Mouse (Mus musculus) gastrocnemius, postnatal 14 days (tissue): Measurements from ENCODE around the gene Egfl6. TPM values are rescaled to one million over a fixed set of nuclear protein-coding genes. Genes with fewer than 3 reads are reported as not detected.
"Not testable (repeated sequence)": the region's sequence is repeated elsewhere in the genome, so short reads cannot be mapped to it uniquely, and the experiment has no call there.

Experiments
- DNase-seq: peaks from one replicate; pipeline ENCODE4 v3.0.0; 2021; ENCODE audit warnings: mixed read lengths
- intact Hi-C: fragments of 180-260 bp; cut with DNase I; formaldehyde crosslinking; loops from one replicate; pipeline ENCODE4 v1.15.1; 2025; ENCODE audit warnings: low total_unique reads
- total RNA-seq, 2 experiments: library from RNA; stranded (reverse); gene quantifications; 2 replicates each; pipeline ENCODE4 v1.2.3; 2021

Egfl6 gene
- total RNA-seq, 2 experiments from 2014 or later = 4.9 to 5.7 TPM

GRCm38 (mm10) chrX:166525637-166526315 is 59.7 kb downstream of the Egfl6 start:
- intact Hi-C loops = no loop called here
- no peak for DNase-seq

GRCm38 (mm10) chrX:166520782-166521181 is 64.7 kb downstream of the Egfl6 start:
- intact Hi-C loops = no loop called here
- DNase-seq = no peak

DNA sequence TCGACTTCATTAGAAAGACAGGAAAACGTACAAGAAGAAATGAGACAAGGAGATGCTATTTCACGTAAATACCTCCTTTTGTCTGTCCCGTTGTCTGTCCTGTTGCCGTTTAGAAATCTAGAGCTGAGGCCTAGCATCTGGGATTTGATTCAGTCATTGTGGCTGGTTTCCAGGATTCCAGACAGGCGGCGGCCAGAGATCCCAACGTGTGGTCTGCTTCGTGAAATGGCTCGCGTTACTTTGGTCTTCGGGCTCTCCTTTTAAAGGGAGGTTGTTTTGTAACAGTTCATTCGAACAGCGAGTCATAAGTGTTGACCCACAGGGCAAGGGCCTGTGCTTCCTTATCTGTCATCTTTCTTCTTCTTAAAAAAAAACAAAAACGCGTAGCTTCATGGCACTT is 67.2 kb downstream of the Egfl6 start, which contains the start of gene Tceanc:
Gene Tceanc (minus strand): TSS at position 223 of the 400 bp plus-strand sequence.
- intact Hi-C loops = no loop called here
- peak; percentile 16 for DNase-seq

DNA sequence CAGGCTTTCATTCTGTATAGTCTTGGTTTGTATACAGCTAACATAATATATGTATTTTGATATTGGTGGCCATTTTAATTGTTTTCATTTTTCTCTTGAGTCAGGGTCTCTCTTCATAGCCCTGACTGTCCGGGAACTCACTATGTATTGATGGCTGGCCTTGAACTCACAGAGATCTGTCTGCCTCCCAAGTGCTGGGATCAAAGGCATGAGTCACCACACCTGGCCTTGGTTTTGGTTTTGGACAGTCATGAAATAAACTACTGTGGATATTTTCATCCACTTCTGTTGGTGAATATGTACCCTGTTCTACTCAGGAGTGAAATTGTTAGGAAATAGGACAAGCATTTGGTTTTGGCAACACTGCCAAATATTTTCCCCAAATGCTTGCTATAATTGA is 68.9 kb downstream of the Egfl6 start:
- DNase-seq = no peak

DNA sequence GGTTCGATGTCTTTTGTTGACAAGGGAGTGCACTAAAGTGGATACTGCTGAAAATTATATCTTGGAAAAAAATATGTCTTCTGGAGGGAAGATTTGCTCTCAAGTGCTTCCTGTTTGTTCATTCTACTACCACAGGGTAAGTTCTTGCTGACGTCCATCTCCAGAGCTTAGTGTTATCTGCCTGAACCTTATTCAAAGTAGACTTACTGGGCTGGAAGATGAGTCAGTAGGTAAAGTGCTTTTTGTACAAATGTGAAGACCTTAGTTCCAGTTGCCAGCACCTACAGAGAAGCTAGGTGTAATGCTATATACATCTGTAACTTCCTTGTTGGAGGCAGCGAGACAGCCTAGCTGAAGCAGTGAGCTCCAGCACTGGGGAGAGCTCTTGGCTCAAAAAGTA is 69.6 kb downstream of the Egfl6 start:
- intact Hi-C loops = no loop called here
- no peak for DNase-seq

More for the DNA sequence above, 68.9 kb downstream of the Egfl6 start:
- intact Hi-C loops = no loop called here

GRCm38 (mm10) chrX:166514035-166514434 is 71.5 kb downstream of the Egfl6 start:
- intact Hi-C loops, DNase-seq: not testable (repeated sequence)

GRCm38 (mm10) chrX:166512071-166512470 is 73.4 kb downstream of the Egfl6 start:
- no peak for DNase-seq
- intact Hi-C loops = no loop called here

GRCm38 (mm10) chrX:166511107-166511506 is 74.4 kb downstream of the Egfl6 start:
- intact Hi-C loops = no loop called here
- no peak for DNase-seq

DNA sequence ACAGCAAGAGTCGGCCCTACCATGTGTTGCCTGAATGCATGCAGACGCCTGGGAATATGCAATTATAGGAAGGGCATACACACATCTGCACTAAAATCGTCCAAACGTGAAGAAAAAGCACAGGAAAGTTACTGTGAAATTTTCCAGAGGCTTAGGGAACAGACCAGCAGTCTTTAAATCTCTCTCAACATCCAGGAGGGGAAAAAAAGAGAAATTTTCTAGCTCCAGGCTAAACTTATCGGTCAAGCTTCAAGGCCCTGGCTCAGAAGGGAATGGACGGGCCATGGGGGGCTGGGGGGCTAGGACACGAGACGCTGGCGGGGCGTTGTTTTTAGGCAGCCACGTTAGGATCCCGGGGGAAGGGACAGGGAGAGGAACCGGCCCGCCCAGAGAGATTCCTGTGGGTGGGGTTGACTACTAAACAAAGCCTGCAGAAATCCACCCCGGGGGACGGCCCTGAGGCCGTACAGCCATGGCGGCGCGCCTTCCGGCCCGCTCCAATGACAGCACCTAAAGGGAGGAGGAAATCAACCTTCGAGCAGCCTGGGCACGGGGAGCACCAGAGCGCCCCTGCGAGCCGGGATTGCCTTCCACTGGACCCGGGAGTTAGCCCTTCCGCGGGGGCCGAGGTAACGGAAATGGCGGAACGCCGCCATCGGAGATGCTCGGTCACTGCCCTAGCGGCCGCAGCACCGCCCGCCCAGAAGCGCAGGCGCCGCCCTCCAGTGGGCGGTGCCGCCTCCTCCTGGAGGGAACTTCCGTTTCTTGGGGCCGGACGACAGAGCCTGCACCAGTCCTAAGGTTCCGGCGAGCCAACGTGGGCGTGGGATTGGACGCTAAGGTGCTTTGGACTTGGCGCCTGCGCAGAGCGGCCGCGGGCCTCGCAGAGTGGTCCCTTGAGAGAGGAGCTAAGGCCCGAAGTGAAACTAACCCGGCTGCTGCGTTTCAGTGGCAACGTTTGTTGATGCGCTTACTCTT is 75.5 kb downstream of the Egfl6 start:
- intact Hi-C loops = no loop called here

DNA sequence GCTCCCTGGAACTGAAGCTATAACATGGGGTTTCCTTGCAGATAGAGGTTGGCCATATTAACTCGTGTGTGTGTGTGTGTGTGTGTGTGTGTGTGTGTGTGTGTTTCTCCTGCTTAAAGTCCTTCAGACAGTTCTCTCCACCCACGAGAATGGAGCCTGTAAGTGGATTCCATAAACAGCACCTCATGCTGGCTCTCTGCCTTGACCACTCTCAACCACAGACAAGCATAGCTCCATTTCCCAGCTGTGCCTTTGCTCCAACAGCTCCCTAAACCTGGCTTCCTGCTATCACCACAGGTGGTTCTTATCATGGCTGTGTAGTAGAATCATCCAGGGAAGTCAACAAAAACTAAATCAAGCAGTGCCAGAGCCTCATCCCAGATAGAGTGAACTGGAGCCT is 81.1 kb downstream of the Egfl6 start:
- no peak for DNase-seq
- intact Hi-C loops = no loop called here

More for the DNA sequence above, 75.5 kb downstream of the Egfl6 start:
- peak; percentile 95 for DNase-seq

DNA sequence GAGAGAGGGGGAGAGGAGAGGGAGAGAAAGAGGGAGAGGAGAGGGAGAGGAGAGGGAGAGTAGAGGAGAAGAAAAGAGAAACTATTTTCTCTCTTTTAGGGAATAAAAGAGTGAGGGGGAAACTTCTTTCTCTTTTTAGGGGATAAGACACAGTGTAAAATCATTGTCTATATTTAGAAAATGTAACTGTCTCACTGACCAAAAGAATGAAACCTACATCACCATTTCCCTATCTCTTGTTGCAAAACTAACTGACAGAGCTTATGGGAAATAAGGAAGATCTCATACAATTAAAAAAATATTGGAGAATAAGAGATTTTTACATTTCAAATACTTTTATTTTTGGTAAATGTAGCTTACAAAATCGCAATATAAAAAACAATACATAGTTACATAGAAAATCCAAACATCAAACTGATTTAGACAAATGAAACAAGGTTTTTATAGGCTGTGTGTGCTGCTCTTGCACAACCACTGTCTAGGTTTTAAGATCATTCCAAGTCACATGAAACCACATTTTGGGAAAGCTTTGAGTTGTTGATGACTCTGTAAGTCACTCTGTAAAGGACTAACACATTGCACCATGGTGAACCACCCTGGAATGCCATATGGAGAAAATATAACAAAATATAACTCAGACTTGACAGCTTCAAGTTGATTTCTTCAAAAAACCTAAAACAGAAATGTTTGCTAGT is 85.9 kb downstream of the Egfl6 start:
- DNase-seq = no peak
- intact Hi-C loops = no loop called here

GRCm38 (mm10) chrX:166497771-166498170 is 87.7 kb downstream of the Egfl6 start:
- intact Hi-C loops = no loop called here
- no peak for DNase-seq

- intact Hi-C loops = no loop called here
- no peak for DNase-seq
Observed at GRCm38 (mm10) chrX:166495052-166495451, 90.5 kb downstream of the Egfl6 start.

- intact Hi-C loops = no loop called here
Observed at GRCm38 (mm10) chrX:166479365-166479983, 106.0 kb downstream of the Egfl6 start, which contains the start of gene Rab9. Gene Rab9, minus strand, starts transcription at chrX:166479867.

GRCm38 (mm10) chrX:166478631-166479364 is 106.7 kb downstream of the Egfl6 start:
- no peak for DNase-seq
- intact Hi-C loops = no loop called here

More at GRCm38 (mm10) chrX:166479365-166479983, 106.0 kb downstream of the Egfl6 start, which contains the start of gene Rab9:
- DNase-seq = peak; percentile 93

GRCm38 (mm10) chrX:166477393-166477792 is 108.1 kb downstream of the Egfl6 start:
- intact Hi-C loops = no loop called here
- no peak for DNase-seq
